In the genomic region with DNA sequence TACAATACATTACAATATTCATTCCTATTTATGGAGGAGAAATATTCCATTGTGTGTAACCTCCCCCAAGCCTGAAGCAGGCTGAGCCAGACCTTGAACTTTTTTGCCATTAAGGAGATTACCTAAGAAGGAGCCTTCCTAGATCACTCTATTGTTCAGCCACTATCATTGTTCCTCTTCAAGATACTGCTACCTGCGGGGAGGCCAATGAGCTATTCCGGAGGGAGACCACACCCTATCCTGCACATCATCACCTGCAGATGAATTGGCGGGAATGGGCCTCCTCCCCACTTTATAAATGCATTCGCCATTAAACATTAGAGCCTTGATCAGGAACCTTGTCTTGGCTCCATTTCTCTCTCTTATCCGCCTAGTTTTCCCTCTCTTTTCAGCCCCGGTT, we compare ENCODE assay signal across 32 mouse cellular contexts.
"Had no signal": no experiment of that assay in that cellular context is flagged by ENCODE, and none has a peak within 500 bp of the region (broad histone marks: within the 10 kb centered on the region; RNA-seq: fewer than 3 reads in every experiment).

No protein-coding gene starts in this region.

- H3K9ac ChIP-seq: limb, embryonic 12.5 days; limb, embryonic 13.5 days; limb, embryonic 15.5 days; liver, embryonic 12.5 days; liver, embryonic 13.5 days; liver, embryonic 14.5 days; liver, embryonic 15.5 days; liver, postnatal 0 days; lung, embryonic 14.5 days; lung, embryonic 15.5 days; midbrain, embryonic 12.5 days; midbrain, embryonic 13.5 days; midbrain, embryonic 15.5 days; neural tube, embryonic 12.5 days had no signal

- H3K27me3 ChIP-seq: limb, embryonic 12.5 days; limb, embryonic 13.5 days; limb, embryonic 15.5 days; liver, embryonic 12.5 days; liver, embryonic 13.5 days; liver, embryonic 15.5 days; lung, embryonic 15.5 days; megakaryocyte, embryonic 14.5 days; midbrain, embryonic 12.5 days; midbrain, embryonic 13.5 days; midbrain, embryonic 15.5 days; neural tube, embryonic 12.5 days had no signal

- H3K4me3 ChIP-seq: limb, embryonic 10.5 days; limb, embryonic 12.5 days; limb, embryonic 13.5 days; limb, embryonic 15.5 days; liver, embryonic 12.5 days; liver, embryonic 13.5 days; liver, embryonic 15.5 days; lung, embryonic 15.5 days; megakaryocyte, embryonic 14.5 days; midbrain, embryonic 10.5 days; midbrain, embryonic 12.5 days; midbrain, embryonic 13.5 days; midbrain, embryonic 15.5 days; myocyte; neural tube, embryonic 12.5 days had no signal

- H3K36me3 ChIP-seq: limb, embryonic 10.5 days; limb, embryonic 12.5 days; limb, embryonic 13.5 days; limb, embryonic 15.5 days; liver, embryonic 12.5 days; liver, embryonic 13.5 days; liver, embryonic 15.5 days; lung, embryonic 15.5 days; midbrain, embryonic 10.5 days; midbrain, embryonic 12.5 days; midbrain, embryonic 13.5 days; midbrain, embryonic 15.5 days; neural tube, embryonic 12.5 days had no signal

- H3K9me3 ChIP-seq: limb, embryonic 10.5 days; limb, embryonic 12.5 days; limb, embryonic 13.5 days; limb, embryonic 15.5 days; liver, embryonic 12.5 days; liver, embryonic 13.5 days; liver, embryonic 15.5 days; lung, embryonic 15.5 days; megakaryocyte, embryonic 14.5 days; midbrain, embryonic 10.5 days; midbrain, embryonic 12.5 days; midbrain, embryonic 13.5 days; midbrain, embryonic 15.5 days; neural tube, embryonic 12.5 days had no signal

- ATAC-seq: liver, embryonic 12.5 days; liver, postnatal 0 days; lung, postnatal 0 days; midbrain, embryonic 13.5 days; midbrain, embryonic 15.5 days; midbrain, embryonic 16.5 days had no signal

- H3K4me2 ChIP-seq: limb, embryonic 12.5 days; limb, embryonic 13.5 days; limb, embryonic 15.5 days; liver, embryonic 11.5 days; liver, embryonic 12.5 days; liver, embryonic 13.5 days; liver, embryonic 15.5 days; lung, embryonic 14.5 days; lung, embryonic 15.5 days; midbrain, embryonic 11.5 days; midbrain, embryonic 12.5 days; midbrain, embryonic 13.5 days; midbrain, embryonic 15.5 days; neural tube, embryonic 12.5 days had no signal

- H3K27ac ChIP-seq: limb, embryonic 10.5 days; limb, embryonic 12.5 days; limb, embryonic 13.5 days; limb, embryonic 15.5 days; liver, embryonic 12.5 days; liver, embryonic 13.5 days; liver, embryonic 14.5 days; liver, embryonic 15.5 days; lung, embryonic 15.5 days; macrophage; midbrain, embryonic 10.5 days; midbrain, embryonic 12.5 days; midbrain, embryonic 13.5 days; midbrain, embryonic 15.5 days; neural tube, embryonic 12.5 days had no signal

- DNase-seq: left cerebral cortex, postnatal 4 days; liver; liver, embryonic 13.5 days; liver, postnatal 0 days; lung, adult 18-20 months; lung, adult 2 months; lung, embryonic 14.5 days; lung, postnatal 10 days; lung, postnatal 14 days; lung, postnatal 36 days; lung, postnatal 4 days; midbrain, embryonic 14.5 days had no signal

- H3K4me1 ChIP-seq: limb, embryonic 10.5 days; limb, embryonic 12.5 days; limb, embryonic 13.5 days; limb, embryonic 15.5 days; liver, embryonic 12.5 days; liver, embryonic 13.5 days; liver, embryonic 15.5 days; lung, embryonic 15.5 days; megakaryocyte, embryonic 14.5 days; midbrain, embryonic 10.5 days; midbrain, embryonic 12.5 days; midbrain, embryonic 13.5 days; midbrain, embryonic 15.5 days; neural tube, embryonic 12.5 days had no signal
